Mouse (Mus musculus): Measurements from ENCODE around the gene Tbrg4.

The Tbrg4 gene

GRCm38 (mm10) chr11:6590933-6591675, 34.8 kb downstream of the Tbrg4 start:
- no peak for DNase-seq (ENCODE audit: low spot score)

GRCm38 (mm10) chr11:6589838-6590237, 36.0 kb downstream of the Tbrg4 start:
- no peak for DNase-seq (ENCODE audit: low spot score)

GRCm38 (mm10) chr11:6588295-6588694, 37.6 kb downstream of the Tbrg4 start:
- no peak for DNase-seq (ENCODE audit: low spot score)

GRCm38 (mm10) chr11:6587249-6587940, 38.5 kb downstream of the Tbrg4 start:
- DNase-seq (ENCODE audit: low spot score) = no peak

- DNase-seq (ENCODE audit: low spot score) = no peak
Measured at GRCm38 (mm10) chr11:6586660-6587059, 39.2 kb downstream of the Tbrg4 start.

- DNase-seq (ENCODE audit: low spot score) = no peak
Measured at GRCm38 (mm10) chr11:6585748-6586147, 40.1 kb downstream of the Tbrg4 start.

- no peak for DNase-seq (ENCODE audit: low spot score)
Measured at GRCm38 (mm10) chr11:6581560-6581959, 44.3 kb downstream of the Tbrg4 start.

GRCm38 (mm10) chr11:6580065-6580750, 45.7 kb downstream of the Tbrg4 start:
- no peak for DNase-seq (ENCODE audit: low spot score)

- DNase-seq (ENCODE audit: low spot score) = no peak
Measured at GRCm38 (mm10) chr11:6579361-6579760, 46.5 kb downstream of the Tbrg4 start.

GRCm38 (mm10) chr11:6576151-6576550, 49.7 kb downstream of the Tbrg4 start:
- DNase-seq (ENCODE audit: low spot score) = no peak

- no peak for DNase-seq (ENCODE audit: low spot score)
Measured at GRCm38 (mm10) chr11:6569410-6569777, 56.5 kb downstream of the Tbrg4 start.

- no peak for DNase-seq (ENCODE audit: low spot score)
Measured at GRCm38 (mm10) chr11:6568584-6569409, 57.1 kb downstream of the Tbrg4 start.

- no peak for DNase-seq (ENCODE audit: low spot score)
Measured at GRCm38 (mm10) chr11:6567951-6568350, 57.9 kb downstream of the Tbrg4 start.

GRCm38 (mm10) chr11:6566496-6566895, 59.4 kb downstream of the Tbrg4 start:
- no peak for DNase-seq (ENCODE audit: low spot score)
